Mouse (Mus musculus): ENCODE results near the gene Insrr.

Insrr gene

GRCm38 (mm10) chr3:87844981-87845380 lies 48.2 kb downstream of the Insrr start:
- TF ChIP-seq GATA4 (IDR thresholded peaks at IDR 0.05; ENCODE audit: insufficient replicate concordance, low read length), result no peak

GRCm38 (mm10) chr3:87846186-87846585 lies 49.4 kb downstream of the Insrr start:
- TF ChIP-seq GATA4 (IDR thresholded peaks at IDR 0.05; ENCODE audit: insufficient replicate concordance, low read length), result no peak

- no peak for TF ChIP-seq GATA4 (IDR thresholded peaks at IDR 0.05; ENCODE audit: insufficient replicate concordance, low read length)
Measured at GRCm38 (mm10) chr3:87846650-87847110, 49.9 kb downstream of the Insrr start, which contains the start of gene Sh2d2a. TSS of gene Sh2d2a (plus strand) at chr3:87846755.

- no peak for TF ChIP-seq GATA4 (IDR thresholded peaks at IDR 0.05; ENCODE audit: insufficient replicate concordance, low read length)
Measured at GRCm38 (mm10) chr3:87847680-87848079, 50.9 kb downstream of the Insrr start.

- TF ChIP-seq GATA4 (IDR thresholded peaks at IDR 0.05; ENCODE audit: insufficient replicate concordance, low read length), result no peak
Measured at GRCm38 (mm10) chr3:87849117-87849516, 52.4 kb downstream of the Insrr start.

GRCm38 (mm10) chr3:87854795-87855568 lies 58.2 kb downstream of the Insrr start:
- TF ChIP-seq GATA4 (IDR thresholded peaks at IDR 0.05; ENCODE audit: insufficient replicate concordance, low read length), result no peak

GRCm38 (mm10) chr3:87855936-87856335 lies 59.2 kb downstream of the Insrr start:
- no peak for TF ChIP-seq GATA4 (IDR thresholded peaks at IDR 0.05; ENCODE audit: insufficient replicate concordance, low read length)

GRCm38 (mm10) chr3:87857666-87858065 lies 60.9 kb downstream of the Insrr start:
- no peak for TF ChIP-seq GATA4 (IDR thresholded peaks at IDR 0.05; ENCODE audit: insufficient replicate concordance, low read length)

GRCm38 (mm10) chr3:87859813-87860212 lies 63.1 kb downstream of the Insrr start:
- no peak for TF ChIP-seq GATA4 (IDR thresholded peaks at IDR 0.05; ENCODE audit: insufficient replicate concordance, low read length)
